ENCODE assay signal across 13 mouse cellular contexts in the genomic region with DNA sequence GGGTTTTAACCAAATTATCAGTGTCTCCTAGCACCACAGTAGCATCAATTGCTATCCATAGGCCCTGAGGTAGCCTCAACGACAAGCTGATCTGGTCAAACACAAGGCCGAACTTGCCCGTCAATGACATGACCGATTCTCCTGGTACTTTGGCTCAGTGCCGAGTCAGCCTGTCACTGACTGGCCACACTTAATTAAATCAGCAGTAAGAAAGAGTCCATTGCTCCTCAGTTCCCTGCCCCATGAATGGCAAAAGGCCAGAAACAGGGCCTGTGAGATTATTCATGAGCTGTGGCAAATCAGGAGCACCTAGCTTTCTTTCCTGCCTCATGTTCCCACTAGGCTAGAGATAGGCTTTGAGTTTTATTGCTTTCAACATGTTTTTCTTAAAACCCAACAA.
A peak's percentile ranks its signal among the peaks of the same experiment; 100 is the strongest.
DNase-seq lines count a peak whose midpoint lies in the region; ATAC-seq and TF ChIP-seq lines count a peak whose summit lies in the region.
"Had no signal": no experiment of that assay in that cellular context is flagged by ENCODE, and none has a peak within 500 bp of the region (broad histone marks: within the 10 kb centered on the region; RNA-seq: fewer than 3 reads in every experiment).

No protein-coding gene starts in this region.

- no peak for ATAC-seq in cerebellum, adult (ENCODE audit: insufficient number of reproducible peaks, low FRiP score, low TSS enrichment)
- ATAC-seq in erythroblast, adult 5-6 weeks (replicated peaks; ENCODE audit: low FRiP score, poor library complexity, severe bottlenecking) = no peak

- peaks cover 20% of the 10 kb centered on the region for H3K4me1 ChIP-seq in cerebellum, adult 2 months (ENCODE audit: control insufficient read depth, insufficient read depth, low read length)

- H3K27ac ChIP-seq in cerebellum, adult 2 months (ENCODE audit: insufficient read depth, low read length) = no peak overlapping the region
- H3K27ac ChIP-seq: hindbrain, embryonic 13.5 days had no signal

- 39% methylated on average over 5 of the region's 5 CpGs for WGBS in cerebellum, adult 2 months

- no peak for TF ChIP-seq POLR2A in cerebellum, adult 2 months (IDR thresholded peaks at IDR 0.05; ENCODE audit: borderline replicate concordance, insufficient read depth, low read length)

- H3K4me3 ChIP-seq in cerebellum, adult 2 months (replicated peaks; ENCODE audit: insufficient read depth, low read depth, low read length) = no peak overlapping the region
- H3K4me3 ChIP-seq: hindbrain, embryonic 13.5 days had no signal

- no peaks in the 10 kb centered on the region for H3K27me3 ChIP-seq in cerebellum, adult 2 months (ENCODE audit: control insufficient read depth, insufficient read depth, low read length)

- DNase-seq in cerebellum, adult 11 months = peak; percentile 22
- peak; percentile 26 for DNase-seq in lung, postnatal 10 days
- no peak for DNase-seq in lung, adult 18-20 months
- peak; percentile 16 for DNase-seq in adrenal gland, adult 2 months
- peak; percentile 27 to 34 for DNase-seq in cerebellum, adult 2 months
- DNase-seq in frontal cortex, adult 2 months (ENCODE audit: extremely low spot score in 1 of 2, low spot score in 1 of 2) = no peak
- DNase-seq: gastrocnemius, postnatal 25 days; kidney, adult 2 months; kidney, postnatal 4 days; spleen, adult 18-20 months had no signal

- no peak for TF ChIP-seq CTCF in cerebellum, adult 2 months (IDR thresholded peaks at IDR 0.05; ENCODE audit: borderline replicate concordance, insufficient read depth, low read depth, low read length)

Comparison
In these comparisons a context has a peak if more than half of its experiments do, and no peak if none do; other contexts are left out.
1. DNase-seq: peak in cerebellum, adult 11 months (single experiment), lung, postnatal 10 days (single experiment), adrenal gland, adult 2 months (single experiment) and cerebellum, adult 2 months (2 of 2); none in lung, adult 18-20 months (0 of 2) and frontal cortex, adult 2 months (0 of 2).